Mouse (Mus musculus) stomach, embryonic 14.5 days (tissue): Measurements from ENCODE around the gene Agbl2. TPM values are rescaled to one million over a fixed set of nuclear protein-coding genes. Genes with fewer than 3 reads are reported as not detected.

Experiments used
- ATAC-seq: fragments of 200-750 bp; cut with Nextera tagmentation; 2 replicates; pipeline ENCODE4 v1.8.0; 2017; ENCODE audit warnings: low read depth, moderate TSS enrichment; ENCODE audit not compliant: insufficient number of reproducible peaks, insufficient read depth, low FRiP score
- H3K27ac ChIP-seq: fragments of 300-500 bp; sonication (generic); 2 replicates; pipeline ENCODE4 v1.5.1; 2014; ENCODE audit warnings: mild to moderate bottlenecking, low read length, moderate library complexity, mixed read lengths
- H3K27me3 ChIP-seq: fragments of 300-500 bp; sonication (generic); 2 replicates; pipeline ENCODE4 v1.6.1; 2014; ENCODE audit warnings: low read length, control low read depth, mixed read lengths; ENCODE audit not compliant: control insufficient read depth, insufficient read depth
- H3K36me3 ChIP-seq: fragments of 300-500 bp; sonication (generic); 2 replicates; pipeline ENCODE4 v1.6.1; 2014; ENCODE audit warnings: mild to moderate bottlenecking, control low read depth, low read length, moderate library complexity, mixed read lengths; ENCODE audit not compliant: control insufficient read depth, insufficient read depth
- H3K4me1 ChIP-seq: fragments of 300-500 bp; sonication (generic); 2 replicates; pipeline ENCODE4 v1.6.1; 2014; ENCODE audit warnings: low read length, control low read depth, mixed read lengths; ENCODE audit not compliant: control insufficient read depth, insufficient read depth
- H3K4me2 ChIP-seq: fragments of 300-500 bp; sonication (generic); replicated peaks from 2 replicates; pipeline ENCODE4 v1.6.1; 2014; ENCODE audit warnings: low read depth, low read length, control low read depth
- H3K4me3 ChIP-seq: fragments of 300-500 bp; sonication (generic); 2 replicates; pipeline ENCODE4 v1.5.1; 2014; ENCODE audit warnings: low read depth, low read length, control low read depth
- H3K9ac ChIP-seq: fragments of 300-500 bp; sonication (generic); replicated peaks from 2 replicates; pipeline ENCODE4 v1.6.1; 2014; ENCODE audit warnings: low read depth, mild to moderate bottlenecking, control low read depth, low read length, moderate library complexity, mixed read lengths
- H3K9me3 ChIP-seq: fragments of 300-500 bp; sonication (generic); 2 replicates; pipeline ENCODE4 v1.6.1; 2016; ENCODE audit warnings: low read depth, low read length, control low read depth; ENCODE audit not compliant: control insufficient read depth
- WGBS: fragments of 180-500 bp; shearing (Covaris S2); extraction: QIAGEN DNeasy Blood & Tissue Kit; methylation state at CpG from one replicate; pipeline ENCODE4 v1.1.7; 2014; 5-methylcytosine and 5-hydroxymethylcytosine counted together
- polyA plus RNA-seq: library from polyadenylated mRNA; unstranded; fragments of >200 nt; fragmentation: Nextera tagmentation; extraction: Ambion mirVana; gene quantifications from 2 replicates; pipeline ENCODE4 v1.2.1, GENCODE M21; 2014

The Agbl2 gene
- polyA plus RNA-seq, 1 experiment from 2014 or later = 0.68 TPM

DNA sequence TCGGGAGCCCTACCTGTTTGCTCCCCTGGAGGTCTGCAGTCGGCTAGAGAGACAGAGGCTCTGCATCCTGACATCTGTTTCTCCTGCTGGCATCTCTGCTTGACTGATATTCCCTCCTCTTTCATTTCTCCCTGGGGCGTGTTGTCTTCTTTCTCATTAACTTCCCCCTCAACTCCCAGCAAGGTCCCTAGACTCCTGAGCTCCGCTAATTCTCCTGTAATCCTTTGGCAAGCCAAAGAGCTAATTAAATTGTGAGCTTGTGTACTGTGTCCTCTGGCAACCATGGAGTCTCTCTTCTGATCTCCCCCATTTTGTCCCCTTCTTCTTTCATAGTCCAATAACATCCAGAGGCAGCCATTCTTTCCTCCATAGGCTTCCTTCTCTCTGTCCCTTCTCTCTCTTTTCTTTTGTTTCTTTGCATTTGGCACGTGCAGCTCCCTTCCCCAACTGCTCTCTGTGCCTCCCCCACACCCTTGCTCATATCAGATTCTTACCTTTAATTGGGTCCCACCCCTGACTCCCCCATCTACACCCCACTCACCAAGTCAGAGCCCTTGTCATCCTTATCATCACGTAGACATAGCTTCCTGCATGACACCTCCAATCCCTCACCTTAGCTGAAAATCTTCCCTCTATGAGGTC, 97.7 kb downstream of the Agbl2 start:
- 40% methylated on average over 6 of the region's 6 CpGs for WGBS
- H3K4me1 ChIP-seq = no peaks in the 10 kb centered on the region
- H3K4me2 ChIP-seq = no peak overlapping the region
- no peaks in the 10 kb centered on the region for H3K9me3 ChIP-seq
- H3K27me3 ChIP-seq = no peaks in the 10 kb centered on the region
- H3K27ac ChIP-seq = no peak overlapping the region
- no peak overlapping the region for H3K4me3 ChIP-seq
- H3K9ac ChIP-seq = no peak overlapping the region
- H3K36me3 ChIP-seq = no peaks in the 10 kb centered on the region
- ATAC-seq = no peak

DNA sequence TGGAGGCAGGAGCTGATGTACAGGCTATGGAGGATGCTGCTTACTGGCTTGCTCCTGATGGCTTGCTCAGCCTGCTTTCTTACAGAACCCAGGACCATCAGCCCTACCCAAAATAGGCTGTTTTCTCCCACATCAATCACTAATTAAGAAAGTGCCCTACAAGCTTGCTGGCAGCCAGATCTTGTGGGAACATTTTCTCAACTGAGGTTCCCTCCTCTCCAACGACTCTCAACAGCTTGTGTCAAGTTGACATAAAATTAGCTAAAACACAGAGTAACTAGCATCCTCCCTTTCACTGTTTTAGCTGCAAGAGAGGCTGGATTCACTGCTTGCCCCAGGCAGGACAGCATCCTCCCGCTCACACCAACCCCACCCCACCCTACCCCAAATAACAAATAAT, 99.3 kb downstream of the Agbl2 start:
- Histone ChIP-seq H3K27ac (no peak overlapping the region), H3K27me3 (no peaks in the 10 kb centered on the region), H3K9ac (no peak overlapping the region), H3K4me1 (0 out of 2 replicates have a peak, but pooled peaks cover 3% of the 10 kb centered on the region), H3K4me2 (no peak overlapping the region), H3K9me3 (no peaks in the 10 kb centered on the region), H3K4me3 (no peak overlapping the region), H3K36me3 (no peaks in the 10 kb centered on the region)
- 85% methylated on average over 2 of the region's 2 CpGs for WGBS
- no peak for ATAC-seq

Other genes starting within 250 kb of the Agbl2 start
- gene Ptprj, start 202.1 kb upstream of the Agbl2 start, polyA plus RNA-seq = 6.0 and 7.7 TPM in 2 replicates
- gene Nup160, start 105.5 kb upstream of the Agbl2 start, polyA plus RNA-seq = 50.3 and 55.7 TPM in 2 replicates
- gene Fnbp4, start 37.4 kb upstream of the Agbl2 start, polyA plus RNA-seq = 103 and 112 TPM in 2 replicates
- 226 and 234 TPM in 2 replicates for gene Mtch2, start 64.4 kb downstream of the Agbl2 start, polyA plus RNA-seq
- gene C1qtnf4, start 103.1 kb downstream of the Agbl2 start, polyA plus RNA-seq = 10.8 and 12.9 TPM in 2 replicates
- gene Kbtbd4, start 122.0 kb downstream of the Agbl2 start, polyA plus RNA-seq = 30.3 and 37.0 TPM in 2 replicates
- gene Ndufs3, start 122.1 kb downstream of the Agbl2 start, polyA plus RNA-seq = 216 and 220 TPM in 2 replicates
- gene Celf1, start 157.7 kb downstream of the Agbl2 start, polyA plus RNA-seq = 71.0 and 75.1 TPM in 2 replicates